Comparison of ENCODE assay signal across 24 mouse cellular contexts in genomic region chr16:38471697-38472506, GRCm38 (mm10). TPM values are rescaled to one million over a fixed set of nuclear protein-coding genes. Genes with fewer than 3 reads are reported as not detected.
DNase-seq lines count a peak whose midpoint lies in the region; ATAC-seq and TF ChIP-seq lines count a peak whose summit lies in the region.
"Had no signal": no experiment of that assay in that cellular context is flagged by ENCODE, and none has a peak within 500 bp of the region (broad histone marks: within the 10 kb centered on the region; RNA-seq: fewer than 3 reads in every experiment).

No protein-coding gene starts in this region.

- whole genome bisulfite sequencing in liver, embryonic 16.5 days (ENCODE audit: insufficient replicate concordance), result 36% methylated on average over 11 of the region's 11 CpGs
- 43% methylated on average over 11 of the region's 11 CpGs for WGBS in liver, embryonic 12.5 days (ENCODE audit: insufficient replicate concordance)

- H3K27me3 ChIP-seq in liver, embryonic 16.5 days (ENCODE audit: control insufficient read depth, insufficient read depth, low read depth, low read length), result no peaks in the 10 kb centered on the region
- H3K27me3 ChIP-seq in liver, embryonic 12.5 days (replicated peaks), result no peaks in the 10 kb centered on the region
- H3K27me3 ChIP-seq in ES-Bruce4 (ENCODE audit: control insufficient read depth, insufficient read depth, low read length, poor library complexity, severe bottlenecking), result no peaks in the 10 kb centered on the region
- H3K27me3 ChIP-seq: limb, embryonic 15.5 days; neural tube, embryonic 13.5 days had no signal

- TF ChIP-seq EP300 in ES-Bruce4 (IDR thresholded peaks at IDR 0.05; ENCODE audit: insufficient read depth, low read depth, low read length), result peak; percentile 92

- peak; percentile 28 for DNase-seq in embryo, embryonic 10 days (ENCODE audit: low spot score)
- DNase-seq in embryo, embryonic 9.5 days (ENCODE audit: extremely low spot score), result no peak
- peak; percentile 96 for DNase-seq in ZHBTc4 (ENCODE audit: low read depth, low spot score)
- no peak for DNase-seq in kidney, postnatal 25 days
- DNase-seq in natural killer cell, adult 2 months (ENCODE audit: low spot score in 2 of 2), result no peak
- DNase-seq: adrenal gland, postnatal 14 days; cerebellum, adult 11-12 months; cerebellum, postnatal 25 days; gastrocnemius, postnatal 14 days; heart, adult 18-20 months; heart, postnatal 36 days; kidney, adult 18-20 months; lung, postnatal 10 days; thymus, postnatal 14 days had no signal

- no peak overlapping the region for H3K9ac ChIP-seq in liver, embryonic 16.5 days (ENCODE audit: low read depth, low read length)
- H3K9ac ChIP-seq in liver, embryonic 12.5 days, result no peak overlapping the region
- H3K9ac ChIP-seq in ES-Bruce4 (ENCODE audit: low read depth, poor library complexity, severe bottlenecking), result no peak overlapping the region
- H3K9ac ChIP-seq: limb, embryonic 15.5 days; neural tube, embryonic 13.5 days had no signal

- TF ChIP-seq POLR2A in ES-Bruce4 (IDR thresholded peaks at IDR 0.05; ENCODE audit: insufficient read depth, low read length), result no peak

- no peak overlapping the region for H3K4me3 ChIP-seq in liver, embryonic 16.5 days (ENCODE audit: low read depth, low read length)
- no peak overlapping the region for H3K4me3 ChIP-seq in liver, embryonic 12.5 days
- H3K4me3 ChIP-seq in ES-Bruce4 (ENCODE audit: low read depth, low read length), result no peak overlapping the region
- H3K4me3 ChIP-seq: limb, embryonic 15.5 days; megakaryocyte, embryonic 14.5 days; neural tube, embryonic 13.5 days had no signal

- H3K9me3 ChIP-seq in liver, embryonic 16.5 days (replicated peaks; ENCODE audit: control insufficient read depth, low read length), result no peaks in the 10 kb centered on the region
- no peaks in the 10 kb centered on the region for H3K9me3 ChIP-seq in liver, embryonic 12.5 days (replicated peaks)
- no peaks in the 10 kb centered on the region for H3K9me3 ChIP-seq in ES-Bruce4 (replicated peaks; ENCODE audit: control insufficient read depth, insufficient read depth, low read length, poor library complexity, severe bottlenecking)
- H3K9me3 ChIP-seq: limb, embryonic 15.5 days; megakaryocyte, embryonic 14.5 days; neural tube, embryonic 13.5 days had no signal

- no peak overlapping the region for H3K27ac ChIP-seq in liver, embryonic 16.5 days (ENCODE audit: low read length)
- no peak overlapping the region for H3K27ac ChIP-seq in liver, embryonic 12.5 days
- no peak overlapping the region for H3K27ac ChIP-seq in ES-Bruce4 (ENCODE audit: insufficient read depth, low read length)
- H3K27ac ChIP-seq: kidney, postnatal 0 days; limb, embryonic 15.5 days; neural tube, embryonic 13.5 days had no signal

- H3K4me2 ChIP-seq in liver, embryonic 16.5 days (ENCODE audit: low read depth, low read length), result no peak overlapping the region
- H3K4me2 ChIP-seq in liver, embryonic 12.5 days, result no peak overlapping the region
- H3K4me2 ChIP-seq: limb, embryonic 15.5 days; neural tube, embryonic 13.5 days had no signal

- no peaks in the 10 kb centered on the region for H3K36me3 ChIP-seq in liver, embryonic 16.5 days (ENCODE audit: control insufficient read depth, insufficient read depth)
- no peaks in the 10 kb centered on the region for H3K36me3 ChIP-seq in liver, embryonic 12.5 days
- H3K36me3 ChIP-seq in ES-Bruce4 (ENCODE audit: control insufficient read depth, insufficient read depth, low read length, poor library complexity, severe bottlenecking), result no peaks in the 10 kb centered on the region
- H3K36me3 ChIP-seq: limb, embryonic 15.5 days; neural tube, embryonic 13.5 days had no signal

- TF ChIP-seq CTCF in ES-Bruce4 (IDR thresholded peaks at IDR 0.05; ENCODE audit: low read depth, low read length), result peak; percentile 46

- 0 out of 2 replicates have a peak, but pooled peaks have one; percentile 25 for ATAC-seq in liver, embryonic 16.5 days (ENCODE audit: low read depth)
- no peak for ATAC-seq in liver, embryonic 12.5 days
- ATAC-seq: CD4-positive, CD25-positive, alpha-beta regulatory T cell, adult 4 months; forebrain, embryonic 14.5 days had no signal

- peaks cover 20% of the 10 kb centered on the region for H3K4me1 ChIP-seq in liver, embryonic 16.5 days (ENCODE audit: control insufficient read depth, low read depth, low read length)
- H3K4me1 ChIP-seq in liver, embryonic 12.5 days, result peaks cover 73% of the 10 kb centered on the region
- peaks cover 6% of the 10 kb centered on the region for H3K4me1 ChIP-seq in ES-Bruce4 (ENCODE audit: control insufficient read depth, insufficient read depth, low read length)

RNA-seq across cellular contexts. Expression of gene Cd80, which starts 16.5 kb away (rescaled TPM):
- 0.21 and 0.27 TPM in 2 replicates for polyA plus RNA-seq in liver, embryonic 16.5 days (2015; fragmentation: Nextera tagmentation; extraction: Ambion mirVana)
- 0.12 and 0.19 TPM in 2 replicates for polyA plus RNA-seq in liver, embryonic 12.5 days (2016; fragmentation: Nextera tagmentation; extraction: Ambion mirVana)
- 1.3 and 1.7 TPM in 2 replicates for polyA plus RNA-seq in ES-Bruce4 (2011; ENCODE audit: insufficient read depth, insufficient read length, low read depth, missing spikeins)

RNA-seq across cellular contexts. Expression of gene Adprh, which starts 19.4 kb away (rescaled TPM):
- polyA plus RNA-seq in liver, embryonic 16.5 days (2015; fragmentation: Nextera tagmentation; extraction: Ambion mirVana), result 28.8 and 31.0 TPM in 2 replicates
- 50.8 and 53.5 TPM in 2 replicates for polyA plus RNA-seq in liver, embryonic 12.5 days (2016; fragmentation: Nextera tagmentation; extraction: Ambion mirVana)
- polyA plus RNA-seq in ES-Bruce4 (2011; ENCODE audit: insufficient read depth, insufficient read length, low read depth, missing spikeins), result 50.7 and 51.3 TPM in 2 replicates

RNA-seq across cellular contexts. Expression of gene Pla1a, which starts 39.0 kb away (rescaled TPM):
- 34.8 and 40.4 TPM in 2 replicates for polyA plus RNA-seq in liver, embryonic 16.5 days (2015; fragmentation: Nextera tagmentation; extraction: Ambion mirVana)
- 3.4 TPM in 2 replicates for polyA plus RNA-seq in liver, embryonic 12.5 days (2016; fragmentation: Nextera tagmentation; extraction: Ambion mirVana)
- 1.9 and 2.5 TPM in 2 replicates for polyA plus RNA-seq in ES-Bruce4 (2011; ENCODE audit: insufficient read depth, insufficient read length, low read depth, missing spikeins)
- polyA plus RNA-seq: embryonic facial prominence, embryonic 11.5 days had no signal

RNA-seq across cellular contexts. Expression of gene Timmdc1, which starts 50.6 kb away (rescaled TPM):
- polyA plus RNA-seq in liver, embryonic 16.5 days (2015; fragmentation: Nextera tagmentation; extraction: Ambion mirVana), result 10.6 and 11.2 TPM in 2 replicates
- 19.7 and 19.9 TPM in 2 replicates for polyA plus RNA-seq in liver, embryonic 12.5 days (2016; fragmentation: Nextera tagmentation; extraction: Ambion mirVana)
- polyA plus RNA-seq in ES-Bruce4 (2011; ENCODE audit: insufficient read depth, insufficient read length, low read depth, missing spikeins), result 46.4 and 53.9 TPM in 2 replicates

Comparison
In these comparisons a context has a peak if more than half of its experiments do, and no peak if none do; other contexts are left out.
1. DNase-seq: peak in embryo, embryonic 10 days (single experiment) and ZHBTc4 (single experiment); none in embryo, embryonic 9.5 days (single experiment), kidney, postnatal 25 days (0 of 2) and natural killer cell, adult 2 months (0 of 2).